11 mouse cellular contexts compared by ENCODE assay signal in the genomic region with DNA sequence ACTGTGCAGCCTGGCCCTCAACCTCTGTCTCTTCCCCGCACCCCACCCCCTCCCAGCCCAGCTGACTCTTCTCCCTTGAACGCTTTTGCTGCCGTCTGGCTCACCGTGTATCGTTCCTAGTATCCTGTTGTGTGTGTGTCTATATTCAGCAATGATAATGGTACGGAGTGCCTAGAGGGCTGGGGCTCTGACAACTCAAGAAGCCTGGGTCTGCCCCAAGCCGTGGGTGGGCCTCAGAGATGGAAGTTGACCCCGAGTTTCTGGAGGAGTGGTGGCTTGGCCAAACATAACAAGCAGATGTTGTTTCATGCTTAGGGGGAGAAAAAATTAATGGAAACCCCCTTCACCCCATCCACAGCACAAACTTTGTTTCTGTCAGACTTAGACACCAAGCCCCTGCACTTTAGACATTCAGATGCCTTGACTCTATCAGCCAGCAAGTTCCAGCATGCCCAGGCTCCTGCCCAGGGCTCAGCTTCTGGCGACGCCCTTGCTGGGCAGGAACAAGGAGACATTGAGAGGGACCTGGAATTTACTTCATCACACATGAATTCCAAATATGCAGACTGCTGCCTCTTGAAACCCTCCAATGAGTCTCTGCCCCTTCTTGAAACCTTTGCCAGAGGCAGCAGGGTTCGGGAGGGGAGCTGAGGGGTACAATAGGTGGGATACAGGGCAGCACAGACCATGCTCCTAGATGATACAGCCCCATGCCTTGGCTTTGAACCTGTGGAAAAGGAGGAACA.
DNase-seq lines count a peak whose midpoint lies in the region; ATAC-seq and TF ChIP-seq lines count a peak whose summit lies in the region.
"Had no signal": no experiment of that assay in that cellular context is flagged by ENCODE, and none has a peak within 500 bp of the region (broad histone marks: within the 10 kb centered on the region; RNA-seq: fewer than 3 reads in every experiment).

No protein-coding gene starts in this region.

- peak; percentile 98 for TF ChIP-seq EP300 in lung, postnatal 0 days (IDR thresholded peaks at IDR 0.05)
- no peak for TF ChIP-seq EP300 in liver, postnatal 0 days (IDR thresholded peaks at IDR 0.05; ENCODE audit: low read depth)

- POLR2A ChIA-PET in Patski (lab: Charles Lee) = no interaction called here

- no peaks in the 10 kb centered on the region for H3K9me3 ChIP-seq in kidney, embryonic 14.5 days (ENCODE audit: control insufficient read depth, low read length)
- H3K9me3 ChIP-seq in embryonic facial prominence, embryonic 13.5 days = no peaks in the 10 kb centered on the region
- H3K9me3 ChIP-seq in lung, postnatal 0 days (ENCODE audit: low read length) = no peaks in the 10 kb centered on the region
- no peaks in the 10 kb centered on the region for H3K9me3 ChIP-seq in liver, postnatal 0 days (ENCODE audit: low read length)

- peaks cover 24% of the 10 kb centered on the region for H3K4me1 ChIP-seq in kidney, embryonic 14.5 days (ENCODE audit: control insufficient read depth, insufficient read depth, low read length)
- H3K4me1 ChIP-seq in embryonic facial prominence, embryonic 13.5 days = peaks cover 45% of the 10 kb centered on the region
- H3K4me1 ChIP-seq in lung, postnatal 0 days (ENCODE audit: insufficient read depth, low read depth, low read length) = peaks cover 14% of the 10 kb centered on the region
- no peaks in the 10 kb centered on the region for H3K4me1 ChIP-seq in liver, postnatal 0 days (ENCODE audit: insufficient read depth)

- peak overlapping the region; percentile 42; the same call in 1 of the 2 replicates for H3K27ac ChIP-seq in kidney, embryonic 14.5 days (ENCODE audit: low read depth, low read length)
- H3K27ac ChIP-seq in embryonic facial prominence, embryonic 13.5 days = peak overlapping the region; percentile 72
- peak overlapping the region; percentile 88 for H3K27ac ChIP-seq in lung, postnatal 0 days (ENCODE audit: low read length)
- no peak overlapping the region for H3K27ac ChIP-seq in liver, postnatal 0 days (ENCODE audit: low read depth)
- H3K27ac ChIP-seq: hindbrain, postnatal 0 days had no signal

- ATAC-seq in kidney, embryonic 14.5 days (ENCODE audit: low FRiP score, low TSS enrichment) = peak; percentile 72
- peak; percentile 55 for ATAC-seq in Patski
- ATAC-seq in embryonic facial prominence, embryonic 13.5 days (ENCODE audit: insufficient number of reproducible peaks, insufficient read depth, low FRiP score, low TSS enrichment, low read depth) = peak; percentile 57; the same call in 1 of the 2 replicates
- peak; percentile 92 for ATAC-seq in lung, postnatal 0 days
- ATAC-seq in granulocyte monocyte progenitor cell, adult 5-6 weeks (replicated peaks; ENCODE audit: poor library complexity, severe bottlenecking) = no peak
- ATAC-seq in liver, postnatal 0 days = no peak
- ATAC-seq: hindbrain, postnatal 0 days had no signal

- no peaks in the 10 kb centered on the region for H3K27me3 ChIP-seq in kidney, embryonic 14.5 days (ENCODE audit: control insufficient read depth, insufficient read depth, low read length)
- H3K27me3 ChIP-seq in Patski = no peaks in the 10 kb centered on the region
- H3K27me3 ChIP-seq in embryonic facial prominence, embryonic 13.5 days = no peaks in the 10 kb centered on the region
- no peaks in the 10 kb centered on the region for H3K27me3 ChIP-seq in lung, postnatal 0 days (replicated peaks; ENCODE audit: insufficient read depth, low read length)
- H3K27me3 ChIP-seq in liver, postnatal 0 days (ENCODE audit: insufficient read depth, low read length) = no peaks in the 10 kb centered on the region

- in situ Hi-C loops in Patski (cut with MboI; ENCODE audit: low pct_unique_long_range_greater_than_20kb) = no loop called here

- no peak for DNase-seq in kidney, adult 8-10 months
- DNase-seq in Patski (ENCODE audit: low read depth, low spot score) = no peak
- DNase-seq in lung, postnatal 0 days (ENCODE audit: low spot score) = peak; percentile 84
- DNase-seq in liver, postnatal 0 days = no peak
- DNase-seq: adrenal gland, postnatal 10 days; cerebellum, adult 2 months had no signal

- no peak overlapping the region for H3K9ac ChIP-seq in kidney, embryonic 14.5 days (ENCODE audit: low read depth, low read length)
- no peak overlapping the region for H3K9ac ChIP-seq in embryonic facial prominence, embryonic 13.5 days
- no peak overlapping the region for H3K9ac ChIP-seq in lung, postnatal 0 days (replicated peaks; ENCODE audit: low read depth)
- no peak overlapping the region for H3K9ac ChIP-seq in liver, postnatal 0 days (replicated peaks)

- no peak overlapping the region for H3K4me2 ChIP-seq in kidney, embryonic 14.5 days (replicated peaks; ENCODE audit: low read depth, low read length)
- H3K4me2 ChIP-seq in embryonic facial prominence, embryonic 13.5 days = no peak overlapping the region
- H3K4me2 ChIP-seq in lung, postnatal 0 days (replicated peaks; ENCODE audit: low read depth, low read length) = peak overlapping the region; percentile 32; the same call in 1 of the 2 replicates
- no peak overlapping the region for H3K4me2 ChIP-seq in liver, postnatal 0 days (ENCODE audit: low read depth, low read length)

- CTCF ChIA-PET in Patski (lab: Charles Lee) = no interaction called here

- H3K4me3 ChIP-seq in kidney, embryonic 14.5 days (ENCODE audit: low read length) = no peak overlapping the region
- no peak overlapping the region for H3K4me3 ChIP-seq in embryonic facial prominence, embryonic 13.5 days
- H3K4me3 ChIP-seq in lung, postnatal 0 days (ENCODE audit: low read depth, low read length) = no peak overlapping the region
- no peak overlapping the region for H3K4me3 ChIP-seq in liver, postnatal 0 days (ENCODE audit: low read depth, low read length)

- H3K36me3 ChIP-seq in kidney, embryonic 14.5 days (ENCODE audit: control insufficient read depth, insufficient read depth, low read length) = peaks cover 68% of the 10 kb centered on the region
- peaks cover 10% of the 10 kb centered on the region for H3K36me3 ChIP-seq in embryonic facial prominence, embryonic 13.5 days
- no peaks in the 10 kb centered on the region for H3K36me3 ChIP-seq in lung, postnatal 0 days (ENCODE audit: insufficient read depth, low read length)
- peaks cover 18% of the 10 kb centered on the region for H3K36me3 ChIP-seq in liver, postnatal 0 days (replicated peaks; ENCODE audit: insufficient read depth, low read length)
- H3K36me3 ChIP-seq: G1E had no signal

- no peak for TF ChIP-seq CTCF in Patski (IDR thresholded peaks at IDR 0.05)
- no peak for TF ChIP-seq CTCF in lung, postnatal 0 days (IDR thresholded peaks at IDR 0.05)
- TF ChIP-seq CTCF in liver, postnatal 0 days (IDR thresholded peaks at IDR 0.05; ENCODE audit: low read depth) = no peak

- WGBS in kidney, embryonic 14.5 days = 20% methylated on average over 11 of the region's 11 CpGs
- 28% methylated on average over 11 of the region's 11 CpGs for WGBS in embryonic facial prominence, embryonic 13.5 days
- 21% methylated on average over 11 of the region's 11 CpGs for WGBS in lung, postnatal 0 days
- 75% methylated on average over 11 of the region's 11 CpGs for WGBS in liver, postnatal 0 days (ENCODE audit: insufficient replicate concordance)

Comparison
In these comparisons a context has a peak if more than half of its experiments do, and no peak if none do; other contexts are left out.
1. ATAC-seq: peak in kidney, embryonic 14.5 days (single experiment), Patski (single experiment), embryonic facial prominence, embryonic 13.5 days (single experiment) and lung, postnatal 0 days (single experiment); none in granulocyte monocyte progenitor cell, adult 5-6 weeks (single experiment) and liver, postnatal 0 days (single experiment).